ENCODE assay signal across 8 mouse cellular contexts in genomic region chr13:23763586-23764323, GRCm38 (mm10). TPM values are rescaled to one million over a fixed set of nuclear protein-coding genes. Genes with fewer than 3 reads are reported as not detected.
A peak's percentile ranks its signal among the peaks of the same experiment; 100 is the strongest.
DNase-seq lines count a peak whose midpoint lies in the region; ATAC-seq and TF ChIP-seq lines count a peak whose summit lies in the region.

TSS of gene Hist1h1a (plus strand) at chr13:23763666.

- TF ChIP-seq CTCF in brain, embryonic 14.5 days (IDR thresholded peaks at IDR 0.05; ENCODE audit: borderline replicate concordance, extremely low read depth, insufficient read depth, insufficient read length) = no peak
- no peak for TF ChIP-seq CTCF in stomach, postnatal 0 days (IDR thresholded peaks at IDR 0.05; ENCODE audit: low read depth)

- H3K27me3 ChIP-seq in heart, embryonic 14.5 days (ENCODE audit: control insufficient read depth, insufficient read depth, low read length) = no peaks in the 10 kb centered on the region
- no peaks in the 10 kb centered on the region for H3K27me3 ChIP-seq in liver, embryonic 16.5 days (ENCODE audit: control insufficient read depth, insufficient read depth, low read depth, low read length)
- H3K27me3 ChIP-seq in neural tube, embryonic 12.5 days (replicated peaks) = no peaks in the 10 kb centered on the region
- no peaks in the 10 kb centered on the region for H3K27me3 ChIP-seq in stomach, postnatal 0 days (ENCODE audit: control insufficient read depth, insufficient read depth, low read length)

- H3K4me2 ChIP-seq in heart, embryonic 14.5 days (ENCODE audit: low read length) = peak within 1 kb of the TSS; percentile 90
- peak within 1 kb of the TSS; percentile 86 for H3K4me2 ChIP-seq in liver, embryonic 16.5 days (ENCODE audit: low read depth, low read length)
- peak within 1 kb of the TSS; percentile 83 for H3K4me2 ChIP-seq in neural tube, embryonic 12.5 days (replicated peaks)
- peak within 1 kb of the TSS; percentile 90 for H3K4me2 ChIP-seq in stomach, postnatal 0 days (replicated peaks; ENCODE audit: low read depth)

- peak; percentile 77; the same call in 1 of the 2 replicates for TF ChIP-seq POLR2A in brain, embryonic 14.5 days (IDR thresholded peaks at IDR 0.05; ENCODE audit: borderline replicate concordance, extremely low read depth, insufficient read depth, insufficient read length, poor library complexity, severe bottlenecking)

- H3K27ac ChIP-seq in heart, embryonic 14.5 days (replicated peaks in 1 of 2; ENCODE audit: control insufficient read depth in 1 of 2, insufficient read depth in 1 of 2, low read depth in 2 of 2, low read length in 2 of 2) = peak within 1 kb of the TSS; percentile 89 to 95
- peak within 1 kb of the TSS; percentile 96 for H3K27ac ChIP-seq in liver, embryonic 16.5 days (ENCODE audit: low read length)
- H3K27ac ChIP-seq in neural tube, embryonic 12.5 days = peak within 1 kb of the TSS; percentile 79
- peak within 1 kb of the TSS; percentile 90 for H3K27ac ChIP-seq in stomach, postnatal 0 days (replicated peaks)

- TF ChIP-seq EP300 in stomach, postnatal 0 days (optimal IDR thresholded peaks at IDR 0.05) = peak; percentile 91

- H3K9ac ChIP-seq in heart, embryonic 14.5 days (ENCODE audit: low read length) = peak within 1 kb of the TSS; percentile 77
- peak within 1 kb of the TSS; percentile 79 for H3K9ac ChIP-seq in liver, embryonic 16.5 days (ENCODE audit: low read depth, low read length)
- H3K9ac ChIP-seq in neural tube, embryonic 12.5 days = peak within 1 kb of the TSS; percentile 73
- peak within 1 kb of the TSS; percentile 71 for H3K9ac ChIP-seq in stomach, postnatal 0 days (ENCODE audit: low read length)

- 3% methylated on average over 34 of the region's 34 CpGs for WGBS in heart, embryonic 14.5 days
- 2% methylated on average over 34 of the region's 34 CpGs for WGBS in liver, embryonic 16.5 days (ENCODE audit: insufficient replicate concordance)
- WGBS in neural tube, embryonic 12.5 days = 4% methylated on average over 34 of the region's 34 CpGs
- WGBS in stomach, postnatal 0 days = 3% methylated on average over 34 of the region's 34 CpGs

- peak within 1 kb of the TSS; percentile 50 to 69 for H3K4me3 ChIP-seq in heart, embryonic 14.5 days (ENCODE audit: control insufficient read depth in 1 of 2, insufficient read depth in 1 of 2, low read depth in 1 of 2, low read length in 2 of 2)
- H3K4me3 ChIP-seq in liver, embryonic 16.5 days (ENCODE audit: low read depth, low read length) = peak within 1 kb of the TSS; percentile 67
- H3K4me3 ChIP-seq in neural tube, embryonic 12.5 days = peak within 1 kb of the TSS; percentile 53
- H3K4me3 ChIP-seq in stomach, postnatal 0 days (ENCODE audit: low read depth, low read length) = peak within 1 kb of the TSS; percentile 52

- ATAC-seq in erythroid progenitor cell, adult 5-6 weeks (replicated peaks; ENCODE audit: low FRiP score, poor library complexity, severe bottlenecking) = peak; percentile 51
- peak; percentile 57 for ATAC-seq in heart, embryonic 14.5 days (ENCODE audit: insufficient number of reproducible peaks, insufficient read depth, low FRiP score, low read depth)
- ATAC-seq in liver, embryonic 16.5 days (ENCODE audit: low read depth) = peak; percentile 47
- ATAC-seq in neural tube, embryonic 12.5 days (ENCODE audit: low FRiP score, low read depth) = peak; percentile 69
- peak; percentile 78 for ATAC-seq in stomach, postnatal 0 days (ENCODE audit: low FRiP score, low TSS enrichment)

- peak; percentile 91 for DNase-seq in CD4-positive helper T cell, adult 2 months (ENCODE audit: low read depth, low spot score)
- peak; percentile 98 for DNase-seq in brain, embryonic 14.5 days (ENCODE audit: low read depth)
- peak; percentile 90 for DNase-seq in kidney, postnatal 14 days
- no peak for DNase-seq in stomach, postnatal 0 days (ENCODE audit: low spot score)

- no peaks in the 10 kb centered on the region for H3K9me3 ChIP-seq in heart, embryonic 14.5 days (ENCODE audit: control insufficient read depth, low read length)
- no peaks in the 10 kb centered on the region for H3K9me3 ChIP-seq in liver, embryonic 16.5 days (replicated peaks; ENCODE audit: control insufficient read depth, low read length)
- no peaks in the 10 kb centered on the region for H3K9me3 ChIP-seq in neural tube, embryonic 12.5 days
- no peaks in the 10 kb centered on the region for H3K9me3 ChIP-seq in stomach, postnatal 0 days (ENCODE audit: control insufficient read depth, low read length)

- H3K36me3 ChIP-seq in heart, embryonic 14.5 days (ENCODE audit: control insufficient read depth, insufficient read depth, low read length) = no peaks in the 10 kb centered on the region
- no peaks in the 10 kb centered on the region for H3K36me3 ChIP-seq in liver, embryonic 16.5 days (ENCODE audit: control insufficient read depth, insufficient read depth)
- H3K36me3 ChIP-seq in neural tube, embryonic 12.5 days = no peaks in the 10 kb centered on the region
- H3K36me3 ChIP-seq in stomach, postnatal 0 days (ENCODE audit: control insufficient read depth, insufficient read depth, low read length) = no peaks in the 10 kb centered on the region

- peaks cover 10 to 27% of the 10 kb centered on the region in 2 experiments for H3K4me1 ChIP-seq in heart, embryonic 14.5 days (ENCODE audit: control insufficient read depth in 2 of 2, insufficient read depth in 2 of 2, low read length in 2 of 2)
- H3K4me1 ChIP-seq in liver, embryonic 16.5 days (ENCODE audit: control insufficient read depth, low read depth, low read length) = peaks cover 42% of the 10 kb centered on the region
- H3K4me1 ChIP-seq in neural tube, embryonic 12.5 days = peaks cover 20% of the 10 kb centered on the region
- H3K4me1 ChIP-seq in stomach, postnatal 0 days (replicated peaks; ENCODE audit: control insufficient read depth, insufficient read depth) = peaks cover 3% of the 10 kb centered on the region; the same call in 1 of the 2 replicates

RNA-seq across cellular contexts. Expression of gene Hist1h1a, which starts in this region (rescaled TPM):
- polyA plus RNA-seq in brain, embryonic 14.5 days (2012; rRNA removed) = 3.8 and 4.0 TPM in 2 replicates
- 666 and 715 TPM in 2 replicates for total RNA-seq in erythroid progenitor cell, adult 5-6 weeks (2015; ENCODE audit: low replicate concordance)
- 4,010 and 6,111 TPM in 2 replicates for total RNA-seq in erythroid progenitor cell, adult 5-6 weeks (2017; ENCODE audit: low replicate concordance)
- 1.6 and 2.7 TPM in 2 replicates for polyA plus RNA-seq in heart, embryonic 14.5 days (2014; fragmentation: Nextera tagmentation; extraction: Ambion mirVana)
- polyA plus RNA-seq in liver, embryonic 16.5 days (2015; fragmentation: Nextera tagmentation; extraction: Ambion mirVana) = 2.5 and 3.5 TPM in 2 replicates
- 1.5 and 3.0 TPM in 2 replicates for polyA plus RNA-seq in neural tube, embryonic 12.5 days (2016; fragmentation: Nextera tagmentation; extraction: Ambion mirVana)
- polyA plus RNA-seq in stomach, postnatal 0 days (2015; fragmentation: Nextera tagmentation; extraction: Ambion mirVana) = 0.64 and 1.4 TPM in 2 replicates
